Mouse (Mus musculus) MN1 (cell line): ENCODE results near the gene Zcchc17.
A peak's percentile ranks its signal among the peaks of the same experiment; 100 is the strongest.

Experiments used
- DNase-seq: peaks from one replicate; pipeline ENCODE4 v3.0.0-alpha.2; 2016; ENCODE audit warnings: low spot score

Gene Zcchc17

GRCm38 (mm10) chr4:130359486-130360237 is at the start of gene Zcchc17, which contains the start of gene Snrnp40:
Zcchc17 (minus strand) TSS chr4:130359943.
Snrnp40 (plus strand) TSS chr4:130360132.
- DNase-seq = peak; percentile 99

- DNase-seq = peak; percentile 52
These were observed 31.5 kb upstream of the Zcchc17 start for GRCm38 (mm10) chr4:130391265-130391664.

- no peak for DNase-seq
These were observed 30.2 kb upstream of the Zcchc17 start for GRCm38 (mm10) chr4:130389927-130390326.

- DNase-seq = peak; percentile 87
These were observed 29.8 kb upstream of the Zcchc17 start for GRCm38 (mm10) chr4:130389496-130389895.

- DNase-seq = peak; percentile 20
These were observed 27.5 kb upstream of the Zcchc17 start for GRCm38 (mm10) chr4:130387256-130387655.

- no peak for DNase-seq
These were observed 20.7 kb upstream of the Zcchc17 start for GRCm38 (mm10) chr4:130380418-130380817.

- no peak for DNase-seq
These were observed 19.4 kb upstream of the Zcchc17 start for GRCm38 (mm10) chr4:130379181-130379580.

GRCm38 (mm10) chr4:130377500-130377899 is 17.8 kb upstream of the Zcchc17 start:
- no peak for DNase-seq

GRCm38 (mm10) chr4:130376675-130377074 is 16.9 kb upstream of the Zcchc17 start:
- DNase-seq = no peak

- no peak for DNase-seq
These were observed 471 bp upstream of the Zcchc17 start for GRCm38 (mm10) chr4:130360238-130360590.

- DNase-seq = no peak
These were observed 1.8 kb downstream of the Zcchc17 start for GRCm38 (mm10) chr4:130357946-130358345.

- no peak for DNase-seq
These were observed 7.2 kb downstream of the Zcchc17 start for GRCm38 (mm10) chr4:130352588-130352987.

- no peak for DNase-seq
These were observed 8.9 kb downstream of the Zcchc17 start for GRCm38 (mm10) chr4:130350690-130351422.

- DNase-seq = no peak
These were observed 10.1 kb downstream of the Zcchc17 start for GRCm38 (mm10) chr4:130349666-130350065.

- DNase-seq = peak; percentile 71
These were observed 18.1 kb downstream of the Zcchc17 start for GRCm38 (mm10) chr4:130341691-130342090.

- no peak for DNase-seq
These were observed 23.9 kb downstream of the Zcchc17 start for GRCm38 (mm10) chr4:130335867-130336266.

- no peak for DNase-seq
These were observed 32.4 kb downstream of the Zcchc17 start for GRCm38 (mm10) chr4:130327366-130327765.

GRCm38 (mm10) chr4:130325446-130325845 is 34.3 kb downstream of the Zcchc17 start:
- no peak for DNase-seq

GRCm38 (mm10) chr4:130323607-130324006 is 36.1 kb downstream of the Zcchc17 start:
- no peak for DNase-seq

GRCm38 (mm10) chr4:130323165-130323564 is 36.6 kb downstream of the Zcchc17 start:
- no peak for DNase-seq

GRCm38 (mm10) chr4:130322567-130322966 is 37.2 kb downstream of the Zcchc17 start:
- DNase-seq = no peak

GRCm38 (mm10) chr4:130321640-130322039 is 38.1 kb downstream of the Zcchc17 start:
- no peak for DNase-seq

- DNase-seq = no peak
These were observed 40.2 kb downstream of the Zcchc17 start for GRCm38 (mm10) chr4:130319564-130319963.
